Mouse (Mus musculus) liver, embryonic 15.5 days (tissue): ENCODE data around the gene Fbxw20. TPM values are rescaled to one million over a fixed set of nuclear protein-coding genes. Genes with fewer than 3 reads are reported as not detected.
"Not testable (repeated sequence)": the region's sequence is repeated elsewhere in the genome, so short reads cannot be mapped to it uniquely, and the experiment has no call there.

Experiments
- ATAC-seq: fragments of 200-750 bp; cut with Nextera tagmentation; 2 replicates; pipeline ENCODE4 v1.8.0; 2017; ENCODE audit warnings: moderate number of reproducible peaks, mild to moderate bottlenecking, moderate library complexity; ENCODE audit not compliant: insufficient read depth
- H3K27ac ChIP-seq: fragments of 300-500 bp; sonication (generic); replicated peaks from 2 replicates; pipeline ENCODE4 v1.5.1; 2015; ENCODE audit warnings: mild to moderate bottlenecking, inconsistent platforms
- H3K27me3 ChIP-seq: fragments of 300-500 bp; sonication (generic); 2 replicates; pipeline ENCODE4 v1.6.1; 2015; ENCODE audit warnings: mild to moderate bottlenecking, inconsistent platforms
- H3K36me3 ChIP-seq: fragments of 300-500 bp; sonication (generic); replicated peaks from 2 replicates; pipeline ENCODE4 v1.6.1; 2015; ENCODE audit warnings: moderate library complexity, mild to moderate bottlenecking, inconsistent platforms
- H3K4me1 ChIP-seq: fragments of 300-500 bp; sonication (generic); replicated peaks from 2 replicates; pipeline ENCODE4 v1.6.1; 2015; ENCODE audit warnings: inconsistent platforms
- H3K4me2 ChIP-seq: fragments of 300-500 bp; sonication (generic); 2 replicates; pipeline ENCODE4 v1.6.1; 2015; ENCODE audit warnings: moderate library complexity, mild to moderate bottlenecking, inconsistent platforms
- H3K4me3 ChIP-seq: fragments of 300-500 bp; sonication (generic); replicated peaks from 2 replicates; pipeline ENCODE4 v1.5.1; 2015; ENCODE audit warnings: mild to moderate bottlenecking, inconsistent platforms
- H3K9ac ChIP-seq: fragments of 300-500 bp; sonication (generic); 2 replicates; pipeline ENCODE4 v1.6.1; 2015; ENCODE audit warnings: moderate library complexity, mild to moderate bottlenecking, inconsistent platforms
- H3K9me3 ChIP-seq: fragments of 300-500 bp; sonication (generic); replicated peaks from 2 replicates; pipeline ENCODE4 v1.6.1; 2016; ENCODE audit warnings: inconsistent platforms
- WGBS: fragments of 180-500 bp; shearing (Covaris S2); methylation state at CpG from one replicate; pipeline ENCODE4 v1.1.7; 2015; ENCODE audit warnings: mixed read lengths; ENCODE audit not compliant: insufficient replicate concordance; 5-methylcytosine and 5-hydroxymethylcytosine counted together
- polyA plus RNA-seq: library from polyadenylated mRNA; unstranded; fragments of >200 nt; fragmentation: Nextera tagmentation; extraction: Ambion mirVana; gene quantifications from 2 replicates; pipeline ENCODE4 v1.2.1, GENCODE M21; 2015

The Fbxw20 gene
- not detected in 2 replicates for polyA plus RNA-seq

- Histone ChIP-seq H3K27me3 (no peaks in the 10 kb centered on the region), H3K9me3 (no peaks in the 10 kb centered on the region), H3K9ac (no peak within 1 kb of the TSS), H3K4me2 (no peak within 1 kb of the TSS), H3K27ac (no peak within 1 kb of the TSS), H3K4me3 (no peak within 1 kb of the TSS), H3K36me3 (no peaks in the 10 kb centered on the region), H3K4me1 (no peaks in the 10 kb centered on the region)
- ATAC-seq = no peak
- 60% methylated on average over 1 of the region's 1 CpGs for WGBS
Observed at GRCm38 (mm10) chr9:109234654-109235053, at the start of gene Fbxw20. Gene Fbxw20, minus strand, starts transcription at chr9:109234754.

DNA sequence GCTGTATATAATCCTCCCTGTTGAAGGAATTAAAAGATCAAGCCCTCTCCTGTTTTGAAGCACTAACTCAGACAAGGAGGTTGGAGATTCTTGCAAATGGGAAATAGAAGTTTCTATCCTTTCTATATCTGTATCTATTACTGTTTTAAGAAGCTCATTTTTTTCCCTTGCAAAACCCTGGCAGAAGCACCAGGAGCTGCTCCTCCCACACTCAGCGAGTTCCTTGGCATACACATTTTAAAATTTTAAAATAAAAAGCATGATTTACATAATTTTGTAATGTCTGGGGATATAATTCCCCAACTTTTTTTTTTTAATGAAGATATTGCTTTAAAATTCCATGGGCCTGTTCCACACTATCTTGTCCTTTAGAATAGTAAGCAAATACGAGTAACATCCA, 28.5 kb upstream of the Fbxw20 start:
- Histone ChIP-seq H3K9ac (no peak overlapping the region), H3K4me1 (no peaks in the 10 kb centered on the region), H3K27me3 (no peaks in the 10 kb centered on the region), H3K9me3 (no peaks in the 10 kb centered on the region), H3K4me2 (no peak overlapping the region), H3K4me3 (no peak overlapping the region), H3K36me3 (no peaks in the 10 kb centered on the region), H3K27ac (no peak overlapping the region)
- no peak for ATAC-seq
- 36% methylated on average over 2 of the region's 2 CpGs for WGBS

GRCm38 (mm10) chr9:109218449-109218848, 16.1 kb downstream of the Fbxw20 start:
- no peaks in the 10 kb centered on the region for H3K36me3 ChIP-seq
- H3K27me3 ChIP-seq = no peaks in the 10 kb centered on the region
- WGBS = 51% methylated on average over 6 of the region's 6 CpGs
- no peak overlapping the region for H3K9ac ChIP-seq
- H3K4me1 ChIP-seq = no peaks in the 10 kb centered on the region
- no peak overlapping the region for H3K4me2 ChIP-seq
- no peak overlapping the region for H3K4me3 ChIP-seq
- H3K27ac ChIP-seq = no peak overlapping the region
- H3K9me3 ChIP-seq = 0 out of 2 replicates have a peak, but pooled peaks cover 4% of the 10 kb centered on the region
- no peak for ATAC-seq

GRCm38 (mm10) chr9:109201347-109201746, 33.2 kb downstream of the Fbxw20 start:
- not testable (repeated sequence) for H3K9me3 ChIP-seq, H3K27me3 ChIP-seq, H3K36me3 ChIP-seq, H3K4me3 ChIP-seq, H3K9ac ChIP-seq, H3K27ac ChIP-seq, H3K4me2 ChIP-seq, H3K4me1 ChIP-seq, ATAC-seq
- 17% methylated on average over 1 of the region's 1 CpGs for WGBS

DNA sequence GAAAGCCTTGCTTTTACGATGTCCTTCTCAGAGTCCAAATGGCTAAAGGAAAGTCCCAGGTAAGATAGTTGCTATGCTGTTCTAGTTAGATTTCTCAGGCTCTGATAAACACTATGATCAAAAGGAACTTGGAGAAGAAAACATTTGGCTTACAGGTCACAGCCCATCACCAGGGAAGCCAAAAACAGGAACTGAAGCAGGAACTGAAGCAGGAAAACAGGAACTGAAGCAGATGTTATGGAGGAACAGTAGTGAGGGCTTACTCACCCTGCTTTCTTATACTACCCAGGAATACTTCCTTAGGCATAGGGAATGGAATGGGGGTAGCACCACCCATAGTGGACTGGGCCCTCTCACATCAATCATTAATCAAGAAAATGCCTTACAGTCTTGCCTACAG, 34.2 kb downstream of the Fbxw20 start:
- H3K4me3 ChIP-seq = no peak overlapping the region
- H3K4me1 ChIP-seq = no peaks in the 10 kb centered on the region
- H3K27ac ChIP-seq = no peak overlapping the region
- ATAC-seq = no peak
- H3K36me3 ChIP-seq = no peaks in the 10 kb centered on the region
- no peak overlapping the region for H3K4me2 ChIP-seq
- H3K27me3 ChIP-seq = no peaks in the 10 kb centered on the region
- H3K9me3 ChIP-seq = no peaks in the 10 kb centered on the region
- WGBS = 63% methylated on average over 1 of the region's 1 CpGs
- H3K9ac ChIP-seq = no peak overlapping the region

GRCm38 (mm10) chr9:109199353-109199752, 35.2 kb downstream of the Fbxw20 start:
- WGBS = 38% methylated on average over 1 of the region's 1 CpGs
- H3K9me3 ChIP-seq = no peaks in the 10 kb centered on the region
- H3K4me1 ChIP-seq = no peaks in the 10 kb centered on the region
- no peak for ATAC-seq
- no peaks in the 10 kb centered on the region for H3K36me3 ChIP-seq
- H3K9ac ChIP-seq = no peak overlapping the region
- no peaks in the 10 kb centered on the region for H3K27me3 ChIP-seq
- no peak overlapping the region for H3K4me3 ChIP-seq
- no peak overlapping the region for H3K4me2 ChIP-seq
- no peak overlapping the region for H3K27ac ChIP-seq

DNA sequence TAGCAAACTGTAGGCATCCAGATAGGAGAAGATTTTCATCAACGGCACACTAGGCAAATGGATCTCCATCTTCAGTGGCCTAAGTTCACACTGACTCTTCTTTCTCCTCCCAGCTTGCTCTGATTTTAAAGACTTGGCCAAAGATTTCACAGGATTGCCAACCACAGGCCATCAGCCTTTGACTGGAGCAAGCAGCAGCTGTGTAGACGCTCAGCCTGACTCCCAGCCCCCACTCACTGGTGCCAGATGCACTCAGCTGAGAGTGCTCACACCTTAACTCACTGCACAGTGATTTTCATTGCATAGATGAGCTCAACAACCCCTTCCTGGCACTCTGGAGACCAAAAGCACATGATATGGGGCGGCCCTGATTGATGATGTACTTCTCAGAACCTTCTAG, 38.7 kb downstream of the Fbxw20 start, which contains the start of gene Fbxw13:
Gene Fbxw13, minus strand, starts transcription at position 101 of the 400 bp plus-strand sequence.
- H3K4me1 ChIP-seq, H3K4me2 ChIP-seq, ATAC-seq, H3K27me3 ChIP-seq, H3K27ac ChIP-seq, H3K36me3 ChIP-seq, H3K9me3 ChIP-seq, H3K9ac ChIP-seq, H3K4me3 ChIP-seq: not testable (repeated sequence)
- WGBS = 50% methylated on average over 3 of the region's 3 CpGs

DNA sequence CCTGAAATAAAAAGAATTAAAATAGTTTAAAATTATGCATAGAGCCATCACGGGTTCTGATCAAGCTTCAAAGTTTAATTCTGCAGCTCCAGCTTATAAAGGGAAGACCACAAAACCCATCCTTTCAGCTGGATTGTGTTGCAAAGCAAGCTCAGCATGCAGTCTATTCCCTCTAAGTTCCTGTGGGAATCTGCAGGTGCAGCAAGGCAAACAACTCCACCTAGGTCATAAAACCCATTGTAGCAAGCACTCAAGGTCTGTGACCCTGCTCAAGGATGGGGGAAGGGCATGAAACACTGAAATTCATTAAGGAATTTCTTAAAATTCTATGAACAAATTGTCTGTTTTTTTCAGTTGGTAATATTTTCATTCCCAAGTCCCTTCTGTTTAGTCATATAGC, 57.3 kb downstream of the Fbxw20 start:
- Histone ChIP-seq H3K4me1 (no peaks in the 10 kb centered on the region), H3K27ac (no peak overlapping the region), H3K27me3 (no peaks in the 10 kb centered on the region), H3K4me3 (no peak overlapping the region), H3K36me3 (no peaks in the 10 kb centered on the region), H3K9ac (no peak overlapping the region), H3K9me3 (no peaks in the 10 kb centered on the region), H3K4me2 (no peak overlapping the region)
- 53% methylated on average over 1 of the region's 1 CpGs for WGBS
- no peak for ATAC-seq

GRCm38 (mm10) chr9:109176301-109176700, 58.3 kb downstream of the Fbxw20 start:
- Histone ChIP-seq H3K4me1 (no peaks in the 10 kb centered on the region), H3K36me3 (no peaks in the 10 kb centered on the region), H3K9me3 (no peaks in the 10 kb centered on the region), H3K4me2 (no peak overlapping the region), H3K27me3 (no peaks in the 10 kb centered on the region), H3K4me3 (no peak overlapping the region), H3K27ac (no peak overlapping the region), H3K9ac (no peak overlapping the region)
- 36% methylated on average over 1 of the region's 1 CpGs for WGBS
- no peak for ATAC-seq

Other genes with a start within 250 kb of the Fbxw20 start
- 0.07 TPM in 1 of 2 replicates, not detected in the other for gene Ucn2, start 248.7 kb downstream of the Fbxw20 start, polyA plus RNA-seq
- 3.9 and 4.5 TPM in 2 replicates for gene Pfkfb4, start 243.0 kb downstream of the Fbxw20 start, polyA plus RNA-seq
- 23.1 and 23.6 TPM in 2 replicates for gene Shisa5, start 196.2 kb downstream of the Fbxw20 start, polyA plus RNA-seq
- 8.6 and 9.8 TPM in 2 replicates for gene Trex1, start 175.0 kb downstream of the Fbxw20 start, polyA plus RNA-seq
- 9.2 and 12.6 TPM in 2 replicates for gene Atrip, start 160.6 kb downstream of the Fbxw20 start, polyA plus RNA-seq
- 11.4 and 12.0 TPM in 2 replicates for gene Ccdc51, start 152.3 kb downstream of the Fbxw20 start, polyA plus RNA-seq
- gene Tma7, start 152.2 kb downstream of the Fbxw20 start, polyA plus RNA-seq = 249 and 328 TPM in 2 replicates
- 3.5 and 5.8 TPM in 2 replicates for gene Plxnb1, start 139.4 kb downstream of the Fbxw20 start, polyA plus RNA-seq
- gene Fbxw21, start 72.7 kb downstream of the Fbxw20 start, polyA plus RNA-seq = 0.05 TPM in 1 of 2 replicates, not detected in the other
- gene Fbxw13, start 38.8 kb downstream of the Fbxw20 start, polyA plus RNA-seq = not detected in 2 replicates
- gene Fbxw14, start 52.9 kb upstream of the Fbxw20 start, polyA plus RNA-seq = not detected in 2 replicates
- gene Fbxw28, start 104.9 kb upstream of the Fbxw20 start, polyA plus RNA-seq = not detected in 2 replicates
- gene Fbxw22, start 169.5 kb upstream of the Fbxw20 start, polyA plus RNA-seq = not detected in 2 replicates
- not detected in 2 replicates for gene Fbxw16, start 214.4 kb upstream of the Fbxw20 start, polyA plus RNA-seq